Mouse (Mus musculus) bone marrow, adult 2 months (tissue): Measurements from ENCODE around the gene Auts2.

Source experiments
- CTCF ChIP-seq: fragments of 200-500 bp; IDR thresholded peaks from 2 replicates; pipeline ENCODE4 v1.5.1; 2011; ENCODE audit warnings: low read length, control low read depth; ENCODE audit not compliant: control insufficient read depth, insufficient read depth
- POLR2A ChIP-seq: fragments of 200-500 bp; IDR thresholded peaks from 2 replicates; pipeline ENCODE4 v1.6.1; 2011; ENCODE audit warnings: low read depth, mild to moderate bottlenecking, control low read depth, low read length, borderline replicate concordance; ENCODE audit not compliant: control insufficient read depth

DNA sequence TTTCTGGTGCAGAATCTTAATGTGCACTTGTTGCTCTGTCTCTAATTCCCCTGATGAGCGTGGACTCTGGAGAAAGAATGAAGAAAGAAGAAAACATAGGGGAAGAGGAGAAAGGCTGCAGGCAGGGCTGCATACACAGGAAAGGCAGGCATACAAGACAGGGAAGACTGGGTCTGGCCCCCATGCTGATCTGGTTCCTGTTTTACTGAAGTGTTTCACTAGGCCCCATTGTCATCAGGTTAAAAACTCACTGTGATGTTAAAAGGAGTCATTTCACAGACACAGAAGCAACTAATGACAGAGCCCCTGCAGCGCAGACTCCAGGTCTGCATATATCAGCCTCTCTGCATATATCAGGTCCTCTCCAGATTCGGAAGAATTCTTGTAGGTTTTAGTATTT, 693.5 kb downstream of the Auts2 start:
- no peak for TF ChIP-seq CTCF
- TF ChIP-seq POLR2A, result no peak
